Mouse (Mus musculus) right cerebral cortex, postnatal 4 days (tissue): ENCODE measurements around the gene Ten1.

Source experiments
- DNase-seq: peaks from one replicate; pipeline ENCODE4 v3.0.0-alpha.2; 2022

Ten1 gene

GRCm38 (mm10) chr11:116241744-116242235, 43.1 kb downstream of the Ten1 start:
- DNase-seq: no peak

- DNase-seq: no peak
Observed at GRCm38 (mm10) chr11:116244580-116244979, 45.9 kb downstream of the Ten1 start.

GRCm38 (mm10) chr11:116245616-116246015, 47.0 kb downstream of the Ten1 start:
- no peak for DNase-seq

DNA sequence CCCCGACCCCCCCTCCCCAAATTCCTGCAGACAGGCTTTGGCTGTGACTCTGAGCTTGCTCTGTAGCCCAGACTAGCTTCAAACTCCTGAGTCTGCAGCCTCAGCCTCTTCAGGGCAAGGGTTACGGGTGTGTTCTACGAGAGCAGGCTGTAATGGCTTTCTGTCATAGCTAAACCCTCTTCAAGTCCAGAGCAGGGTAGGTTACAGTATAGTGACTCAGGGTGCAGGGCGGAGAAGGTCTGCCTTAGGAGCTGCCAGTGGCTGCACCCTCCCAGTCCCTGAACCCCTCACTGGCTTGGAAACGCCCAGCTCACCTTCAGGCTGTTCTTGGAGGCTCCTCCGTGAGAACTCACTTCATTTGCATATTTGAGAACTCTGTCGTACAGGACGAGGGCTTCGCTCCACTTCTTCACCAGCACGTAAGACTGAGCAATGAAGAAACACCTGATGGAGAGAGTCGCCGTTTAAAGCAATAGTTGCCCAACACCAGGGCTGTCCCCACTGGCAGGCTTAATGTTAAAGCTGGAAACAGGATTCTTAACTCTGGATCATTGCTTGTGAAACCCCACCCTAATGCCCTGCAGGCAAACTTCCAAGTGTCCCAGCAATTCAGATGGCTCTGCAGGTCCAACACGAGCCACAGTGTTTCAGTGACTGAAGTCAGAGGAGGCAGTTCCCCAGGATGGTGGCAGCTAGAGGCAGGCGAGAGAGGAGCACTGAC, 49.0 kb downstream of the Ten1 start:
- DNase-seq: no peak

DNA sequence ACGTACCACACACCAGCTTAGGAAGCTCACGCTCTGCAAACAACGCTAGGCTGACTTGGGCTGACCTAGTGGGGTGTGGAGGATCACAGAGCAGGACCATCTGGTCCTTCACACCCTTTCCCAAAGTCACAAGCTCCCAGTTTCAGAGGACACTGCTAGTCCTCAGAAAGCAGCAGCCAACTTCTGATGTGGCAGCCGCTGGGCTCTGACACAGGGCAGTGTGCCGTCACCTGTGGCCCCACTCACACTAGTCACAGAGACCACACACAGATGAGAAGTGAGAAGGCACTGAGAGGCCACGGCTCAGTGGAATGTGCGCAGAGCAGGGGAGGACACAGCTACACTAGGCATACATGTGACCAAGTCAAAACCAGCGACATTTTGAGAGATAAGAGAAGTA, 52.2 kb downstream of the Ten1 start:
- DNase-seq: no peak

GRCm38 (mm10) chr11:116253076-116253600, 54.5 kb downstream of the Ten1 start:
- DNase-seq: no peak

DNA sequence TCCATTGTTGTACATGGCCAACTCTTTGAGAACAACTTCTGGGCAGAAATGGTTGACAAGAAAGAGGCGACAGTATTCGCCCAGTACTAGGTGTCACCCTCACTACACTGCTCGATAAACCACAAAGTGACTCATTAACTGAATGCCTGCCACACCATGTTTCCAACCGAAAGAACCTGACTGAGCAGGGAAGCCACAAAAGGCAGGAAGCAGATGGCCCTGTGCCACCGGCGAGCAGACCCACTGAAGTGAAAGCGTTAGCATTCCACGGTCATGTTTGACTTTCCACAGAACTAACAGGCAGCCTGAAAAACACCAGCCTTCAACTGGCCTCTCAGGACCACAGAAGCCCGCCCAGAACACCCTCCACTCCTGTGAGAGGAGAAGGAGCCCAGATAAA, 56.0 kb downstream of the Ten1 start:
- no peak for DNase-seq

GRCm38 (mm10) chr11:116255090-116255981, 56.7 kb downstream of the Ten1 start:
- no peak for DNase-seq

DNA sequence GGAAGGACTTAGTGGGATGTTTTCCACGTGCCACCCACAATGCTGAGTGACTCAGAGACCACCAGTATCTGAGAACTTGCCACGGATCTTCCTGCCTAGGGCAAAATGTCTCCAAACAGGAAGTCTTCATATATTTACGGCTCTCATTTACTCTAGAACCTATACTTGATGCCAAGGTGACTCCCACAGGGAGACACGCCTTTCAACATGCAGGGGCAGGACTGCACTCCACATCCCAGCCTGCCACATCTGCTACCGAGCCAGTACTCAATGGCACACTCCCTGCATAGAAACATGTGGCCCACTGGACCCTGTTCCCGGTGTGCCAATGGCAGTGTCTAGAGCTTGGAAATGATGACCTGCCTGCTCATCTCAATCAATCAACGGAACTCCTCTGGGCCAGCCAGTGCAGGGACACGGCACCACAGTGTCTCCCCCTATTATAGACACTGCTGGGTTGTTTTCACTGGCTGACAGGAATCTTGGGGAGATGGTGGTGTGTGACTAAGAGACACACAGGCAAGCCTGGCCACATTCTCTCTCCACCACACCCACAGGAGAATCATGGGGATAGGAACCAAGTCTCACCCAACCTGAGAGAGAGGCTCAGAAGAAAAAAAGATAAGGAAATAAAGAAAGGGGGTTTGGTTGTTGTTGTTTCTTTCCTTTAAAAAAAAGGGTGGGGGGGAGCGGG, 57.5 kb downstream of the Ten1 start:
- no peak for DNase-seq

- DNase-seq: no peak
Observed at GRCm38 (mm10) chr11:116259461-116259860, 60.8 kb downstream of the Ten1 start.

GRCm38 (mm10) chr11:116260259-116260658, 61.6 kb downstream of the Ten1 start:
- DNase-seq: no peak
